Mouse (Mus musculus) intestine, embryonic 15.5 days (tissue): ENCODE results near the gene Plac8. TPM values are rescaled to one million over a fixed set of nuclear protein-coding genes. Genes with fewer than 3 reads are reported as not detected.

ENCODE experiments used
- ATAC-seq: fragments of 200-750 bp; cut with Nextera tagmentation; 2 replicates; pipeline ENCODE4 v1.8.0; 2017; ENCODE audit warnings: moderate TSS enrichment, moderate library complexity
- H3K27ac ChIP-seq: fragments of 300-500 bp; sonication (generic); 2 replicates; pipeline ENCODE4 v1.5.1; 2015; ENCODE audit warnings: mild to moderate bottlenecking, inconsistent platforms
- H3K27me3 ChIP-seq: fragments of 300-500 bp; sonication (generic); replicated peaks from 2 replicates; pipeline ENCODE4 v1.6.1; 2015; ENCODE audit warnings: inconsistent platforms
- H3K36me3 ChIP-seq: fragments of 300-500 bp; sonication (generic); 2 replicates; pipeline ENCODE4 v1.6.1; 2015; ENCODE audit warnings: inconsistent platforms
- H3K4me1 ChIP-seq: fragments of 300-500 bp; sonication (generic); replicated peaks from 2 replicates; pipeline ENCODE4 v1.6.1; 2015; ENCODE audit warnings: inconsistent platforms
- H3K4me2 ChIP-seq: fragments of 300-500 bp; sonication (generic); replicated peaks from 2 replicates; pipeline ENCODE4 v1.6.1; 2015; ENCODE audit warnings: mild to moderate bottlenecking, inconsistent platforms
- H3K4me3 ChIP-seq: fragments of 300-500 bp; sonication (generic); replicated peaks from 2 replicates; pipeline ENCODE4 v1.5.1; 2015; ENCODE audit warnings: inconsistent platforms
- H3K9ac ChIP-seq: fragments of 300-500 bp; sonication (generic); 2 replicates; pipeline ENCODE4 v1.6.1; 2015; ENCODE audit warnings: inconsistent platforms
- H3K9me3 ChIP-seq: fragments of 300-500 bp; sonication (generic); 2 replicates; pipeline ENCODE4 v1.6.1; 2016; ENCODE audit warnings: inconsistent platforms
- whole genome bisulfite sequencing: fragments of 180-500 bp; shearing (Covaris S2); methylation state at CpG from one replicate; pipeline ENCODE4 v1.1.7; 2015; 5-methylcytosine and 5-hydroxymethylcytosine counted together
- polyA plus RNA-seq: library from polyadenylated mRNA; unstranded; fragments of >200 nt; fragmentation: Nextera tagmentation; extraction: Ambion mirVana; gene quantifications from 2 replicates; pipeline ENCODE4 v1.2.1, GENCODE M21; 2015

Gene Plac8
- polyA plus RNA-seq, 1 experiment from 2014 or later: 408 TPM

- H3K27me3 ChIP-seq: no peaks in the 10 kb centered on the region
- no peak overlapping the region for H3K27ac ChIP-seq
- ATAC-seq: peak; percentile 65
- no peak overlapping the region for H3K4me2 ChIP-seq
- no peaks in the 10 kb centered on the region for H3K4me1 ChIP-seq
- H3K36me3 ChIP-seq: no peaks in the 10 kb centered on the region
- H3K9ac ChIP-seq: no peak overlapping the region
- no peak overlapping the region for H3K4me3 ChIP-seq
- H3K9me3 ChIP-seq: no peaks in the 10 kb centered on the region
- 83% methylated on average over 6 of the region's 6 CpGs for WGBS
These were observed 24.0 kb upstream of the Plac8 start for GRCm38 (mm10) chr5:100595999-100596398.

GRCm38 (mm10) chr5:100594803-100595467 lies 22.9 kb upstream of the Plac8 start:
- no peak overlapping the region for H3K27ac ChIP-seq
- H3K27me3 ChIP-seq: no peaks in the 10 kb centered on the region
- WGBS: 87% methylated on average over 13 of the region's 13 CpGs
- no peak overlapping the region for H3K4me3 ChIP-seq
- H3K36me3 ChIP-seq: no peaks in the 10 kb centered on the region
- no peaks in the 10 kb centered on the region for H3K9me3 ChIP-seq
- H3K4me2 ChIP-seq: no peak overlapping the region
- H3K9ac ChIP-seq: no peak overlapping the region
- ATAC-seq: no peak
- H3K4me1 ChIP-seq: no peaks in the 10 kb centered on the region

GRCm38 (mm10) chr5:100590505-100590904 lies 18.5 kb upstream of the Plac8 start:
- Histone ChIP-seq H3K4me1 (no peaks in the 10 kb centered on the region), H3K4me3 (no peak overlapping the region), H3K9me3 (no peaks in the 10 kb centered on the region), H3K4me2 (no peak overlapping the region), H3K27ac (no peak overlapping the region), H3K36me3 (no peaks in the 10 kb centered on the region), H3K9ac (no peak overlapping the region), H3K27me3 (no peaks in the 10 kb centered on the region)
- 38% methylated on average over 5 of the region's 5 CpGs for WGBS
- peak; percentile 50 for ATAC-seq

GRCm38 (mm10) chr5:100587626-100588025 lies 15.6 kb upstream of the Plac8 start:
- no peak overlapping the region for H3K4me2 ChIP-seq
- H3K27ac ChIP-seq: no peak overlapping the region
- no peak for ATAC-seq
- no peak overlapping the region for H3K9ac ChIP-seq
- no peaks in the 10 kb centered on the region for H3K27me3 ChIP-seq
- no peaks in the 10 kb centered on the region for H3K4me1 ChIP-seq
- 40% methylated on average over 2 of the region's 2 CpGs for WGBS
- no peaks in the 10 kb centered on the region for H3K9me3 ChIP-seq
- H3K36me3 ChIP-seq: no peaks in the 10 kb centered on the region
- H3K4me3 ChIP-seq: no peak overlapping the region

- no peak overlapping the region for H3K9ac ChIP-seq
- no peaks in the 10 kb centered on the region for H3K36me3 ChIP-seq
- H3K27ac ChIP-seq: no peak overlapping the region
- no peak for ATAC-seq
- H3K4me2 ChIP-seq: no peak overlapping the region
- H3K27me3 ChIP-seq: no peaks in the 10 kb centered on the region
- WGBS: 72% methylated on average over 7 of the region's 7 CpGs
- H3K4me3 ChIP-seq: no peak overlapping the region
- no peaks in the 10 kb centered on the region for H3K9me3 ChIP-seq
- H3K4me1 ChIP-seq: no peaks in the 10 kb centered on the region
These were observed 15.1 kb upstream of the Plac8 start for GRCm38 (mm10) chr5:100587136-100587535.

- H3K4me2 ChIP-seq: no peak overlapping the region
- H3K27ac ChIP-seq: no peak overlapping the region
- WGBS: 80% methylated on average over 3 of the region's 3 CpGs
- no peaks in the 10 kb centered on the region for H3K4me1 ChIP-seq
- H3K9ac ChIP-seq: no peak overlapping the region
- no peaks in the 10 kb centered on the region for H3K9me3 ChIP-seq
- no peak overlapping the region for H3K4me3 ChIP-seq
- no peaks in the 10 kb centered on the region for H3K27me3 ChIP-seq
- ATAC-seq: no peak
- H3K36me3 ChIP-seq: no peaks in the 10 kb centered on the region
These were observed 13.6 kb upstream of the Plac8 start for GRCm38 (mm10) chr5:100585657-100586056.

- 89% methylated on average over 8 of the region's 8 CpGs for WGBS
- no peaks in the 10 kb centered on the region for H3K4me1 ChIP-seq
- H3K9ac ChIP-seq: no peak overlapping the region
- H3K27me3 ChIP-seq: no peaks in the 10 kb centered on the region
- H3K9me3 ChIP-seq: no peaks in the 10 kb centered on the region
- H3K4me2 ChIP-seq: no peak overlapping the region
- H3K27ac ChIP-seq: no peak overlapping the region
- no peak for ATAC-seq
- no peaks in the 10 kb centered on the region for H3K36me3 ChIP-seq
- H3K4me3 ChIP-seq: no peak overlapping the region
These were observed 13.2 kb upstream of the Plac8 start for GRCm38 (mm10) chr5:100585206-100585644.

- Histone ChIP-seq H3K27ac (no peak overlapping the region), H3K9me3 (no peaks in the 10 kb centered on the region), H3K4me2 (no peak overlapping the region), H3K4me1 (no peaks in the 10 kb centered on the region), H3K4me3 (no peak overlapping the region), H3K27me3 (no peaks in the 10 kb centered on the region), H3K36me3 (no peaks in the 10 kb centered on the region), H3K9ac (no peak overlapping the region)
- no peak for ATAC-seq
- 68% methylated on average over 7 of the region's 7 CpGs for WGBS
These were observed 11.0 kb upstream of the Plac8 start for GRCm38 (mm10) chr5:100583066-100583465.

GRCm38 (mm10) chr5:100582435-100582826 lies 10.4 kb upstream of the Plac8 start:
- Histone ChIP-seq H3K27me3 (no peaks in the 10 kb centered on the region), H3K9ac (no peak overlapping the region), H3K4me3 (no peak overlapping the region), H3K27ac (no peak overlapping the region), H3K4me2 (no peak overlapping the region), H3K9me3 (no peaks in the 10 kb centered on the region), H3K4me1 (no peaks in the 10 kb centered on the region), H3K36me3 (no peaks in the 10 kb centered on the region)
- no peak for ATAC-seq
- 89% methylated on average over 5 of the region's 5 CpGs for WGBS

GRCm38 (mm10) chr5:100581622-100582434 lies 9.8 kb upstream of the Plac8 start:
- H3K36me3 ChIP-seq: no peaks in the 10 kb centered on the region
- no peaks in the 10 kb centered on the region for H3K27me3 ChIP-seq
- ATAC-seq: no peak
- H3K4me3 ChIP-seq: no peak overlapping the region
- no peaks in the 10 kb centered on the region for H3K9me3 ChIP-seq
- H3K9ac ChIP-seq: no peak overlapping the region
- no peaks in the 10 kb centered on the region for H3K4me1 ChIP-seq
- H3K4me2 ChIP-seq: no peak overlapping the region
- no peak overlapping the region for H3K27ac ChIP-seq
- WGBS: 49% methylated on average over 11 of the region's 11 CpGs

GRCm38 (mm10) chr5:100578863-100579411 lies 6.9 kb upstream of the Plac8 start:
- ATAC-seq: no peak
- 79% methylated on average over 5 of the region's 5 CpGs for WGBS
- Histone ChIP-seq H3K4me1 (no peaks in the 10 kb centered on the region), H3K27me3 (no peaks in the 10 kb centered on the region), H3K9me3 (no peaks in the 10 kb centered on the region), H3K9ac (no peak overlapping the region), H3K4me3 (no peak overlapping the region), H3K27ac (no peak overlapping the region), H3K4me2 (no peak overlapping the region), H3K36me3 (no peaks in the 10 kb centered on the region)

GRCm38 (mm10) chr5:100574771-100575170 lies 2.7 kb upstream of the Plac8 start:
- Histone ChIP-seq H3K4me1 (no peaks in the 10 kb centered on the region), H3K4me3 (no peak overlapping the region), H3K4me2 (no peak overlapping the region), H3K27ac (no peak overlapping the region), H3K36me3 (no peaks in the 10 kb centered on the region), H3K9ac (no peak overlapping the region), H3K9me3 (no peaks in the 10 kb centered on the region), H3K27me3 (no peaks in the 10 kb centered on the region)
- 48% methylated on average over 1 of the region's 1 CpGs for WGBS
- no peak for ATAC-seq
